Mouse (Mus musculus): ENCODE results near the gene Tmem248. TPM values are rescaled to one million over a fixed set of nuclear protein-coding genes. Genes with fewer than 3 reads are reported as not detected.

Gene Tmem248
- polyA plus RNA-seq, 1 experiment: 33.4 TPM

DNA sequence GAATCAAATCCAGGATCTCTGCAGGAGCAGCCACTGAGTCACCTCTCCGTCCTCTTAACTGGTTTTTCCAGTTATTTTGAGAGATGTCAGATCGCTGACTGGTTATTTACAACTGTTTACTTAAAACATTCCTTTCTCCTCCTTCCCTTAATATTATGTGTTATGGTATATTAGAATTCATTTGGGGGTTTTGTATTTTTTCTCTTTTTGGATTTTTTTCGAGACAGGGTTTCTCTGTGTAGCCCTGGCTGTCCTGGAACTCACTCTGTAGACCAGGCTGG, 34.4 kb upstream of the Tmem248 start:
- Histone ChIP-seq H3K27ac (ENCODE audit: insufficient read depth, low read depth, low read length) (no peak overlapping the region), H3K4me1 (ENCODE audit: control insufficient read depth, insufficient read depth, low read length) (peaks cover 19% of the 10 kb centered on the region), H3K4me3 (ENCODE audit: insufficient read depth, low read length) (no peak overlapping the region)
- TF ChIP-seq POLR2A (IDR thresholded peaks at IDR 0.05; ENCODE audit: borderline replicate concordance, low read depth, low read length) (no peak), CTCF (IDR thresholded peaks at IDR 0.05; ENCODE audit: low read depth, low read length) (no peak)

DNA sequence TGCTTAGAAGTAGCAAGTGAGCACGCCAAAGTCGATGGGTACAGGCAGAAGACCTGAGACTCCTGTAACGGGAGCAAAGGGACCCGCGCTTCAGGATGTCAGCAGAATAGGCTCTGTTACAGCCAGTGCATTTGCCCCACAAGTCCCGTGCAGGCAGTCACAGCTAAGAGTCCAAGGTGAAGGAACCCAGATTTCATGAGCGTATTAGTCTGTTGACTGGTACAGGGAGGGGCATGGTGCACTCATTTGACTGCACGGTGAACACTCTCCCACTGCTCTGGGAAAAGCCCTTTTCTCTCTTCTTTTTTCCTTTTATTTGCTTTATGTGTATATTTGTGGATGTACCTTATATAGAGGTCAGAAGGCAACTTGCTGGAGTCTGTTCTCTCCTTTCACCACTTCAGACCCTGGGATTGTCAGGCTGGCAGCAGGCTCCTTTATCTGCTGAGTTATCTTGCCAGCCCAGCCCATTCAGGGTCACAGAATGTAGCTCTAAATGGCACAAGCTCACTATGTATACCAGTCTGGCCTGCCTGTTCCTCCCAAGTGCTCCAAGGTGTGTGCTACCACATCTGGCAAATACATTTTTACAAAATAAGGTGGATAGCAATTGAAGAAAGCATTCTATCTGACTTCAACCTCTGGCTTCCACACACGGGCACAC, 32.6 kb upstream of the Tmem248 start:
- TF ChIP-seq CTCF (IDR thresholded peaks at IDR 0.05; ENCODE audit: low read depth, low read length): no peak
- Histone ChIP-seq H3K27ac (ENCODE audit: insufficient read depth, low read depth, low read length) (no peak overlapping the region), H3K4me3 (ENCODE audit: insufficient read depth, low read length) (no peak overlapping the region), H3K4me1 (ENCODE audit: control insufficient read depth, insufficient read depth, low read length) (peaks cover 18% of the 10 kb centered on the region)

DNA sequence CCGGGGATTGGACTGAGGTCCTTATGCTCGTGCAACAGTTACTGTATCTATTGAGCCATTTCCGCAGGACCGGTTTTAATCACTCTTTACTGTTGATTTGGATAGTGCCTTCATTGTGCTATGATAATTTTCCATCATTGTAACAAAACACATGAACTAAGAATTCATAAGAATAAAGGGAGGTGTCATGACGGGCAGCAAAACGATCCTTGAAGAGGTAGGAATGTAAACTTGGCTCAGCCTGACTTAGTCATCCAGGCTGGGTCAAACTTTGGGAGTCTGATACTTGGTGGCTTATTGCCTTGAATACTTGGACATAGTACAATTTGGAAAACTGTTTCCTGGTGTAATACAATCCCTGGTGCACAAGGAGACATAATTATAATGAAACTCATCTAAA, 31.6 kb upstream of the Tmem248 start:
- no peak for TF ChIP-seq POLR2A (IDR thresholded peaks at IDR 0.05; ENCODE audit: borderline replicate concordance, low read depth, low read length)
- no peak for TF ChIP-seq CTCF (IDR thresholded peaks at IDR 0.05; ENCODE audit: low read depth, low read length)
- Histone ChIP-seq H3K27ac (ENCODE audit: insufficient read depth, low read depth, low read length) (no peak overlapping the region), H3K4me1 (ENCODE audit: control insufficient read depth, insufficient read depth, low read length) (peaks cover 18% of the 10 kb centered on the region), H3K4me3 (ENCODE audit: insufficient read depth, low read length) (no peak overlapping the region)

DNA sequence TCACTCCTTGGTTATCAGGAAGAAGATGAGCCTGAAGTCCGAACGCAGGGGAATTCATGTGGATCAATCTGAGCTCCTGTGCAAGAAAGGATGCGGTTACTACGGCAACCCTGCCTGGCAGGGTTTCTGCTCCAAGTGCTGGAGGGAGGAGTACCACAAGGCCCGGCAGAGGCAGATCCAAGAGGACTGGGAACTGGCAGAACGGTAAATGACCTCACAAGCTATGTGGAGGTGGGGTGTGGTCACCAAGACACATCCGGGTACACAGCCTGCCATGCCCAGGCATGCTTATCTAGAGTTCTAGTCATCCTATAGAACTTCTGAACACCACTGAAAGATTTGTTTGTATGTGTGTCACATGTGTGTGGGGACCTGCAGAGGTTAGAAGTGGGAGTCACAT, 29.5 kb upstream of the Tmem248 start:
- Histone ChIP-seq H3K4me1 (ENCODE audit: control insufficient read depth, insufficient read depth, low read length) (peaks cover 12% of the 10 kb centered on the region), H3K4me3 (ENCODE audit: insufficient read depth, low read length) (no peak overlapping the region), H3K27ac (ENCODE audit: insufficient read depth, low read depth, low read length) (no peak overlapping the region)
- TF ChIP-seq POLR2A (IDR thresholded peaks at IDR 0.05; ENCODE audit: borderline replicate concordance, low read depth, low read length) (no peak), CTCF (IDR thresholded peaks at IDR 0.05; ENCODE audit: low read depth, low read length) (no peak)

DNA sequence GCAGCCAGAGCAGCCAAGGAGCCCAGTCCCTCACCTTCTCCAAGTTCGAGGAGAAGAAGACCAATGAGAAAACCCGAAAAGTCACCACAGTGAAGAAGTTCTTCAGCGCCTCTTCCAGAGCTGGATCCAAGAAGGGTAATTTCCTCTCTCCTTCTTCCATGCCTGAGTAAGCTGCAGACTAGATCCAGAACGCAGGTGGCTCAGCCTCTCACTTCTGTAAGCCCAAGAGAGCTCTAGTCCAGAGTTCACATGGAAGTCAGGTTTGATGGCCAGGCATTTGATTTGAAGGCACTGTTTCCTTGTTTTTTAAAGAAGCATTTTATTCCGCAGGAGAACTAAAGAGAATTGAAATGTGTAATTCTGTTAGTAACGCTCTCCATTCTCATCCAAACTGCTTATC, 26.0 kb upstream of the Tmem248 start:
- Histone ChIP-seq H3K27ac (ENCODE audit: insufficient read depth, low read depth, low read length) (no peak overlapping the region), H3K4me3 (ENCODE audit: insufficient read depth, low read length) (no peak overlapping the region), H3K4me1 (ENCODE audit: control insufficient read depth, insufficient read depth, low read length) (peaks cover 12% of the 10 kb centered on the region)
- no peak for TF ChIP-seq POLR2A (IDR thresholded peaks at IDR 0.05; ENCODE audit: borderline replicate concordance, low read depth, low read length)
- no peak for TF ChIP-seq CTCF (IDR thresholded peaks at IDR 0.05; ENCODE audit: low read depth, low read length)

DNA sequence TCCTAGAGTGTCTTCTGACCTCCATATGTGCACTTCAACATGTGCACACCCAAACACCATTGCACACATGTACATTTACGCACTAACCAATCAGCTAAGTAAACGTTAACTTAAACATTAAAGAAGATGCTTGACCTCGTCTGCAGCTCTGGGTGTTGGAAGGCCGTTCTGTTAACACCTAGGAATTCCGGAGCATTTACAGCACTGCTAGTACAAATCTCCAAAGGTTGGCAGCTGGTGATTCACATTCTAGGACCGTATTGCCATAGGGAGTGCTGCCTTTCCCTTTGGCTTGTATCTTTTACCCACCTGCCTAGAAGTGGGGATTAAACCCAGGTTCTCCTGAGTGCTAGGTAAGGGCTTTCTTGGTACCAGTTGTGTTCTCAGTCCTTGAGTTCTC, 25.0 kb upstream of the Tmem248 start:
- Histone ChIP-seq H3K27ac (ENCODE audit: insufficient read depth, low read depth, low read length) (no peak overlapping the region), H3K4me1 (ENCODE audit: control insufficient read depth, insufficient read depth, low read length) (peaks cover 21% of the 10 kb centered on the region), H3K4me3 (ENCODE audit: insufficient read depth, low read length) (no peak overlapping the region)
- TF ChIP-seq POLR2A (IDR thresholded peaks at IDR 0.05; ENCODE audit: borderline replicate concordance, low read depth, low read length) (no peak), CTCF (IDR thresholded peaks at IDR 0.05; ENCODE audit: low read depth, low read length) (no peak)

DNA sequence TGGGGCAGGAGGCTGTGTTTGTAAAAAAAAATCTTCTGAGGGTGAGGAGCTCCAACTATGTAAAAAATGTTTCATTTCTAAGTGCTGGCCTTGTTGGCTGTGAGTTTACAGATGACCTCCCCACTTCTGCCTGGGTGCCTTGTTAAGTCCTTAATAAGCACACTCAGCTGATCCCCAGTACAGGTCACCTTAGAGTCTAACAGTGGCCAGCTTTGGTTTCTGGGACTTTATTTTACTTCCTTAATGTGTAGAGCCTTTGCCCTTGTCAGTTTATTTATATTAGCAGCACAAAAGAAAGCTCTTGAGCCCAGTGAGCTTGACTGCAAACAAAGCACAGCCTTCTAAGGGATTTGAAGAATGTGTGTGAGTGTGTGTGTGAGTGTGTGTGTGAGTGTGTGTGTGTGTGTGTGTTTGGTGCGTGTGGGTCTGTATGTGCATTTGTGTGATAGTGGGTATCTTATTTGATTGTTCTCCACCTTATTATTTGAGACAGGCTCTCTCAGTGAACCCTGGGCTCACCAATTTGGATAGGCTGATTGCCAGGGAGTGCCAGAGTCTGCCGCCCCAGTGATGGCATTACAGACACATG, 24.4 kb upstream of the Tmem248 start:
- no peak overlapping the region for H3K4me3 ChIP-seq (ENCODE audit: insufficient read depth, low read length)
- peaks cover 25% of the 10 kb centered on the region for H3K4me1 ChIP-seq (ENCODE audit: control insufficient read depth, insufficient read depth, low read length)
- no peak overlapping the region for H3K27ac ChIP-seq (ENCODE audit: insufficient read depth, low read depth, low read length)
- no peak for TF ChIP-seq POLR2A (IDR thresholded peaks at IDR 0.05; ENCODE audit: borderline replicate concordance, low read depth, low read length)
- TF ChIP-seq CTCF (IDR thresholded peaks at IDR 0.05; ENCODE audit: low read depth, low read length): no peak

DNA sequence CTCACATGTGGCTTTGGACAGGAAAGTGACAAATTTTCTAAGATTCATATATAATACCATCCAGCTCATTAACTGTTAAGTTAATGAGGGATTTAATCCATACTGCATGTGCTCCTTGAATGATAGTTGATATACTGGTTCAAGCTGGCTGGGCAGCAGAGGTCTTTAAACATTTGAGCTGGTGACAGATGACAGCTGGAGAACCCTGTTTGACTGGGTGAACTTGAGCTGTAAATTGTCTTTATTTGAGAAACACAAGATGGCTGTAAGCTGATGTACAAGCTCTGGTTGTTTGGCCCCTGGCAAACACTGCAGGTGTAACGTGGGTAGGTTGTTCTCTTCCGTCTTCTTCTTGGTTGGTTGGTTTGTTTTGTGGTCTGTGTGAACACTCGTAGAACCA, 23.1 kb upstream of the Tmem248 start:
- TF ChIP-seq CTCF (IDR thresholded peaks at IDR 0.05; ENCODE audit: low read depth, low read length): no peak
- no peak for TF ChIP-seq POLR2A (IDR thresholded peaks at IDR 0.05; ENCODE audit: borderline replicate concordance, low read depth, low read length)
- Histone ChIP-seq H3K4me3 (ENCODE audit: insufficient read depth, low read length) (no peak overlapping the region), H3K27ac (ENCODE audit: insufficient read depth, low read depth, low read length) (no peak overlapping the region), H3K4me1 (ENCODE audit: control insufficient read depth, insufficient read depth, low read length) (peaks cover 26% of the 10 kb centered on the region)

DNA sequence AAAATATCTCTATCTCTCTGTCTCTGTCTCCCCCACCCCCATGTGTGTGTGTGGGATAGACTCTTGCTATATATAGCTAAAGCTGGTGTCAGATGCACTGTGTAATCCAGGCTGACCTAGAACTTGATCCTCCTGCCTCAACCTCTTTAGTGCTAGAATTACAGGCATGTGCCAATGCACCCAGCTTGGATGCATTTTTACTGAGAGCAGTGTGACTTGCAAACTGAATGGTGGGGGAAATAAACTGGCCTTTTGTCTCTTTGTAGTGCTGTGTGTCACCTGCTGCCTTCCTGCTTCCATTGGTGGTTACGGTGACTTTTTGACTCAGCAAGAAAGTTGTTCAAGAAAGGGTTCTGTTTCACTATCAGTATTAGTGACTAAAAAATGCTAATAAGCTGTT, 20.6 kb upstream of the Tmem248 start:
- TF ChIP-seq POLR2A (IDR thresholded peaks at IDR 0.05; ENCODE audit: borderline replicate concordance, low read depth, low read length) (no peak), CTCF (IDR thresholded peaks at IDR 0.05; ENCODE audit: low read depth, low read length) (no peak)

DNA sequence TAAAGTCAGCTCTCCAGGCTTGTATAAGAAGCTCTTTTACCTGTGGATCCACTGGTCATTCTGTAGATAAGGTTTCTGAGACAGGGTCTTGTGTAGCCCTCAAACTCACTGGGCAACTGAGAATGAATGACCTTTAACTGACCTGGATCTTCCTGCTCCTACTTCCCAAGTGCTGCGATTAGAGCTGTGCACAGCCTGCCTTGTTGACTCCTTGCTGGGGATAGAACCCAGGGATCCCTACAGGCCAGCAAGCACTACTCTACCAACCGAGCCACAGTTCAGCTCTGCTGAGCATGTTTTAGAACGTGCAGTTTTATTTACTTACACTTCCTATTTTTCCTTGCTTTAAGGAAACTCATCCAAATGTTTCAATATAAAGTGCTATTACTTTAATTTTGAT, 19.4 kb upstream of the Tmem248 start:
- H3K4me1 ChIP-seq (ENCODE audit: control insufficient read depth, insufficient read depth, low read length): peaks cover 22% of the 10 kb centered on the region

More for the DNA sequence above, 20.6 kb upstream of the Tmem248 start:
- H3K4me3 ChIP-seq (ENCODE audit: insufficient read depth, low read length): no peak overlapping the region
- H3K27ac ChIP-seq (ENCODE audit: insufficient read depth, low read depth, low read length): no peak overlapping the region
- peaks cover 22% of the 10 kb centered on the region for H3K4me1 ChIP-seq (ENCODE audit: control insufficient read depth, insufficient read depth, low read length)

More for the DNA sequence above, 19.4 kb upstream of the Tmem248 start:
- Histone ChIP-seq H3K4me3 (ENCODE audit: insufficient read depth, low read length) (no peak overlapping the region), H3K27ac (ENCODE audit: insufficient read depth, low read depth, low read length) (0 out of 2 replicates have a peak overlapping the region, but pooled peaks have one; percentile 18)
- TF ChIP-seq CTCF (IDR thresholded peaks at IDR 0.05; ENCODE audit: low read depth, low read length) (no peak), POLR2A (IDR thresholded peaks at IDR 0.05; ENCODE audit: borderline replicate concordance, low read depth, low read length) (no peak)
